Mouse (Mus musculus): ENCODE data around the gene Camkk2.

Gene Camkk2

GRCm38 (mm10) chr5:122754477-122754876 lies 24.7 kb downstream of the Camkk2 start:
- in situ Hi-C loops (cut with MboI; ENCODE audit: unreplicated experiment in 2 of 2), result no loop called here

DNA sequence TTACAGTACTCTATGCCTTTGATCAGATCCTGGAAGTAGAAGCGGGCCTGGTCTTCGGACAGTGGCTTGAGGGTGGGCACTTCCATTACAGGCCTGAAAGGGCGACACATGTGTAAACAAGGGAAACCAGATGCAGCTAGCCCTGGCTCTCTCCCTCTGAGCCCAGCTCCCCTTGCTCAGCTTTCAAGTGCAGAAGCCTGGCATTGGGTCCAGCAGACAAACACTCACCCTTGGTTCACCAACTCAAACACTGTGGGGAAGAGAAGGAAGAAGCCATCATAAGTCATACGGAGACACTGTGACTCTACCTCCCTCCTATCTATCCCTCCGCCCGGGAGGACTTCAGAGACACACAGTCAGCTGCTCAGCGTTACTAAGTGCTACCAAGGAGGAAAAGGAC lies 31.3 kb downstream of the Camkk2 start:
- in situ Hi-C loops (cut with MboI; ENCODE audit: unreplicated experiment in 2 of 2), result no loop called here

GRCm38 (mm10) chr5:122743880-122744422 lies 35.3 kb downstream of the Camkk2 start:
- in situ Hi-C loops (cut with MboI; ENCODE audit: unreplicated experiment in 2 of 2), result no loop called here

DNA sequence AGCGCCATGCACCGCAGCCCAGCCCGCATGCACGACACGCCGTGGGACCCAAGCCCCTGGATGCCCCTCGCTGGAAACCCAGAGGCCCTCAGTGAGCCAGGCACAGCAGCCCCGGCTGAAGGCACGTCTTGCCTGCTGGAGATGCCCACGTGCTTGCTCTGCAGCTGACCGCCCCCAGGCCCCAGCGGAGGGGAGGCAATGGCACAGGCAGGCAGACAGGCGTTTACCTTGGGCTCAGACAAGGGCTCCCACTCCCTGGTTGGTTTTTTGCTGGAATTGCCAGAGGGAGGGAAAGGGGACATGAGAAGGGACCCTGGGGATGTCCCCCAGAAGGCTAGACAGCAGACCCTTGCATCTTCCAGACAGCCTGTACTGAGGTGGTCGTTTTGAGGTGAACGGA lies 42.4 kb downstream of the Camkk2 start:
- in situ Hi-C loops (cut with MboI; ENCODE audit: unreplicated experiment in 2 of 2), result loop anchor here in 1 of 2 experiments (5.0 kb wide), 1 partner anchor 41 kb away; the partner anchor contains the start of gene Camkk2

DNA sequence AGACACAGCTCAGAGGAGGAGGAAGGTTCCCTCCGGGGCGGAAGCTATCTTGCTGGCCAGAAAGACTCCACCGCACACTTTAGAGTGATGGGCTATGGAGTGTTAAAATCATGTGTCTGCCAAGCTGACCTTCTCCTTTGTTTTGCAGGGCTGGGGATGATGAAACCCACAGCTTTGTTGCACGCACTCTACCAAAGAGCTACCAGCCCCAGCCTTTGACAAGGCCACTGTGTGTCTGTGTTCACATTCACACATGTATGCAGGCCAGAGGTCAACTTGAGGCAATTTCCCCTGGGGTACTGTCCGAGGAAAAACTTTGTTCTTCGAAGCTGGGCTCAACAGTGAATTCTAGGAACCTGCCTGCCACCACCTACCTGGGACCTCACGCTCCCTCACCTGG lies 43.4 kb downstream of the Camkk2 start:
- in situ Hi-C loops (cut with MboI; ENCODE audit: unreplicated experiment in 2 of 2), result loop anchor here in 1 of 2 experiments (5.0 kb wide), 1 partner anchor 41 kb away; the partner anchor contains the start of gene Camkk2

DNA sequence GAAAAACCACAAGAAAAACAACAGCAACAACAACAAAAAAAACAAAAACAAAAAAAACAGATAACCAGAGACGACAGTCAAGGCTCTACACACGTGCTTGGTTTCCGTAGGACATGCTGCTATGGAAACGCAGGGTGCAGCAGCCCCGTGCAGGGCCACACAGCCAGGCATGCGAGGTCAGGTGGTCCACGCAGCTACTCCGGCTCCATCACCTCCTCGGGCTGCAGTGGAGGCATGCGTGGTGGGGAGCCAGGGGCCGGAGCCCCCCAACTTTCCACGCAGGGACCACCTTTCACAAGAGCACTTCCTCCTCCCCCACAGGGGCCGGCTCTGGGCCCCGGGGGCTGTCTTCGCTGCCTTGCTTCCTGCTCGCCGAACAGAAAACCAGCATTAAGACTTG lies 45.3 kb downstream of the Camkk2 start:
- in situ Hi-C loops (cut with MboI; ENCODE audit: unreplicated experiment in 2 of 2), result no loop called here

GRCm38 (mm10) chr5:122731991-122732673 lies 47.1 kb downstream of the Camkk2 start:
- in situ Hi-C loops (cut with MboI; ENCODE audit: unreplicated experiment in 2 of 2), result no loop called here

DNA sequence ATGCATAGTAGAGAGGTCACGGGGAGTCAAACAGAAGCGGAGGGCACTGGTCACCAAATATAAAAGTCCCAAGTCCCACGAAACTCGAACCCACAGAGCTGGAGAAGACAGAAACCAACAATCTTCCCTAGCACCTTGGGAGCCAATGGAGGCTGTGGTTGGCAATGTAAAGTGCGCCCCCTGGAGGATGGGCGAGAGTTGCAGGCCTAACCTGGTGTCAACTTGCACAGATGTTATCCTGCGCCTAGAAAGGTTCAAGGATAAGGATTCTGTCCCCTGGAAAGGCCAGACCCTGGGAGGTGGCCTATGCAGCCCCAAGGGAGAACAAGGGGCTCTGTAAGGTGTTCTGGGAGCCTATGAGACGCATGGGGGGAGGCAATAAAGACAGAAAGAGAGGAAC lies 47.9 kb downstream of the Camkk2 start:
- in situ Hi-C loops (cut with MboI; ENCODE audit: unreplicated experiment in 2 of 2), result no loop called here

GRCm38 (mm10) chr5:122730776-122731175 lies 48.4 kb downstream of the Camkk2 start:
- in situ Hi-C loops (cut with MboI; ENCODE audit: unreplicated experiment in 2 of 2), result no loop called here

GRCm38 (mm10) chr5:122727096-122727495 lies 52.1 kb downstream of the Camkk2 start:
- in situ Hi-C loops (cut with MboI; ENCODE audit: unreplicated experiment in 2 of 2), result loop anchor here (5.0 to 10.0 kb wide), 8 partner anchors 85 to 622 kb away; partner anchors contain the start of genes Myl2 (in 1 of the 2) and P2rx7 (in 1 of the 2)

DNA sequence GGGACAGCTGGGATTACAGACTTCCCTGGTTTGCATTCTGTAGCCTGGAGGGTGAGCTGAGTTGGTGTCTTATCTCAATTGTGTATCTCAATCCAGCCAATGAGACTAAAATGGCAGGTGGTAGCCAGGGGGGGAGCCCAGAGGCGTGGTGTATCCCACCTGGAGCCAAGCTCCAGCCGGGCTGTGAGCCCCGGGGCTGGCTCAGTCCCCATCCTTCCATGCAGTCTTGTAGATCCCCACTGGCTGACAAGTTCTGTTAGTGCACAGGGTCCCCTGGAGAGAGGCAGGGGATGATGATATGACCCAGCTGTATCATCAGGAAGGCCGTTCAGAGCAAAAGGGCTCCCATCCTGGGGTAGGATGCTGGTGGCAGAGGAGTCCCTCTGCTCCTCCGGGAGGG lies 52.6 kb downstream of the Camkk2 start:
- in situ Hi-C loops (cut with MboI; ENCODE audit: unreplicated experiment in 2 of 2), result loop anchor here (5.0 to 10.0 kb wide), 8 partner anchors 84 to 622 kb away; partner anchors contain the start of genes Myl2 (in 1 of the 2) and P2rx7 (in 1 of the 2)

- in situ Hi-C loops (cut with MboI; ENCODE audit: unreplicated experiment in 2 of 2), result loop anchor here (5.0 to 10.0 kb wide), 8 partner anchors 84 to 621 kb away; partner anchors contain the start of genes Myl2 (in 1 of the 2) and P2rx7 (in 1 of the 2)
Measured at GRCm38 (mm10) chr5:122726068-122726467, 53.1 kb downstream of the Camkk2 start.

DNA sequence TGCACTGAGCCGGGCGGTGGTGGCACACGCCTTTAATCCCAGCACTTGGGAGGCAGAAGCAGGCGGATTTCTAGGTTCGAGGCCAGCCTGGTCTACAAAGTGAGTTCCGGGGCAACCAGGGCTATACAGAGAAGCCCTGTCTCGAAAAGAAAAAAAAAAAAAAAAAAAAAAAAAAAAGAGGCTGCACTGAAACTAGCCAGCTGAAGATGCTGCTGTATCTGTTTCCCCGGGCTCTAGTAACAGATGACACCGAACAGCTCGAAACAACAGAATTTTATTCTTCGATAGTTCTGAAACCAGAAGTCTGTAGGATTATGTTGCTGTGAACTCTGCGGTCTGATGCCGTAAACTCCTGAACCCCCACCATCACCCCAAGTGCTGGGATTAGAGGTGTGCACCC lies 53.8 kb downstream of the Camkk2 start:
- in situ Hi-C loops (cut with MboI; ENCODE audit: unreplicated experiment in 2 of 2), result loop anchor here (5.0 to 10.0 kb wide), 8 partner anchors 83 to 621 kb away; partner anchors contain the start of genes Myl2 (in 1 of the 2) and P2rx7 (in 1 of the 2)

- in situ Hi-C loops (cut with MboI; ENCODE audit: unreplicated experiment in 2 of 2), result no loop called here
Measured at GRCm38 (mm10) chr5:122719168-122719567, 60.0 kb downstream of the Camkk2 start.

- in situ Hi-C loops (cut with MboI; ENCODE audit: unreplicated experiment in 2 of 2), result no loop called here
Measured at GRCm38 (mm10) chr5:122718400-122718799, 60.8 kb downstream of the Camkk2 start.

DNA sequence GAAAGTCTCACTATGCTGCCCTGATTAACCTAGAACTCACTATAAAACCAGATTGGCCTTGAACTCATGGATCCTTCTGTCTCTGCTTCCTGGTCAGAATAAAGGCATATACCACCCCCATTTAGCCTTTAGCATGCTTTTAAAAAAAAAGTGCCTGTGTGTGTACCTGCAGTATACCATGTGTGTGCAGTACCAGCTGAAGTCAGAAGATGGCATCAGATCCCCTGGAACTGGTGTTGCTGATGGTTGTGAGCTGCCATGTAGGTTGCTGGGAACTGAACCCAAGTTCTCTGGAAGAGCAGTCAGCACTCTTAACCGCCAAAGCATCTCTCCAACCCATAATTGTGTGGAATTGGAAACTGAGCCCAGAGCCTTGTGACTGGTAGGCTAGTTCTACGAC lies 62.4 kb downstream of the Camkk2 start:
- in situ Hi-C loops (cut with MboI; ENCODE audit: unreplicated experiment in 2 of 2), result no loop called here

- in situ Hi-C loops (cut with MboI; ENCODE audit: unreplicated experiment in 2 of 2), result no loop called here
Measured at GRCm38 (mm10) chr5:122715723-122716122, 63.5 kb downstream of the Camkk2 start.

DNA sequence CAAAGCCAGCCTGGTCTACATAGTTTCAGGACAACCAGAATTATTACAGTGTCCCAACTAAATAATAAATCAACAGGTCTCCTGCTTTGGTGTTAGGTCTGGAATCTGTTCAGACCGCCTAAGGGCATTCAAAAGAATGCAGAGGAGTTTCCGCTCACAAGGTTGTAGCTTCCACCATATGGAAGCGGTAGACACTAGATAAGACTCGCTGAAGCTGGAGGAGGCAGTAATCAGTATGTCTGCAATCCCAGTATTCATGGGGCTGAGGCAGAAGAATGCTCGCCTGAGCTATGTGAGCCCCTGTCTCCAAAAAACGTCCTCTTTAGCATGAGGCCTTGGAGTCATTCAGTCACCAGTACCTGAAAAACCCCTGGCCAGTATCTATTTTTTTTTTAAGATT lies 70.4 kb downstream of the Camkk2 start:
- in situ Hi-C loops (cut with MboI; ENCODE audit: unreplicated experiment in 2 of 2), result no loop called here

DNA sequence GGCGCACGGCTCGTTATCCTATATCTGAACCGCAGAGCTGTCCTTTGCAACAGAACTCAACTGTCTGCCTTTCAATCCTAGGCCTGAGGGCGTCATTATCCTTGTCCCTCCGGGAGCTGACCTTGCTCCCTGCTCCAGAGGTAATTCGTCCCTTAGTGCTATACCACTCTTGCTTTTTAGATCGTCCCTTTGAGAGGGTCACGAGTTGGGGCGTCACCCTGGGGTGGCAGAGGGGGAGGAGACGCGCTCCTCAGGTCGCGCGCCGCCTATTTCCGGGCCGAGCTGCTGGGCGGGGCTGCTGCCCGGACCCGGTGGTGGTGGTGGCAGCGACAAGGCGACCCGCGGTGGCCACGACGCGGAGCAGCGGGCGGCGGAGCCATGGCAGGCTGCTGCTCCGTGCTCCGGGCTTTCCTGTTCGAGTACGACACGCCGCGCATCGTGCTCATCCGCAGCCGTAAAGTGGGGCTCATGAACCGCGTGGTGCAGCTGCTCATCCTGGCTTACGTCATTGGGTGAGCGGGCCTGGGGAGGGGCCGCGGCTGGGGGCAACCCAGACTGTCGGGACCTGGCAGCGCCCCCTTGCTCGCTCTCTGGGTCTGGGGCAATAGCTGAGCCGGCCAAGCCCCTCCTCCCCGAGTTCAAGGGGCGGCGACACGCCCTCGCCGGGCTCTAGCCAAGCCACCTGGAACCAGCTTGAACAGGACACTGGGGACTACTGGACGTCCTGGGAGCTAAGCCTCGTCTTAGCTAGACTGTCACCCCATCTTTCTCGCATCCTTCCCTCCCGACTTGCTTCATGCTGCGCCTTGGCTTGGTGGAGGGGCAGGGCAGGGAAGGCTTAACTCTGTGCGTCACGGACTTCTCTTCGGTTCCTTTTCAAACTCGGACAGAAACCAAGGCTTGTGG lies 71.7 kb downstream of the Camkk2 start, which contains the start of gene P2rx4:
Gene P2rx4, plus strand, starts transcription at position 269 of the 906 bp plus-strand sequence.
- in situ Hi-C loops (cut with MboI; ENCODE audit: unreplicated experiment in 2 of 2), result no loop called here

DNA sequence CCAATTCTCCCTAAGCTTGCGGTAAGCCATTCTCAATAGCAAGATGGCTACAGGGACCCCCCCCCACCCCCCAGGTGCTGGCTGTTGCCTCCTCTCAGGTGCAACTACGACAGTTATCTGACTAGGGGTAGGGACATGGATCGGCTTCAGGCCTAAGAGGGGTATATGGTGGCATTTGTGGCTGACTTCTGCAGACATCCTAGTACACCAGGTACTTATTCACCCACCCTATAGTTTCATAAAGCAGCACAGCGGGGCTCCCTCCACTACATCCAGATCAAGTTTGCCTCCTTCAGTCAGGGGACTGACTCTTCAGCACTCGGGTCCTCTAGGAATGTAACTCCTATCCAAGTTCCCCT lies 72.3 kb downstream of the Camkk2 start:
- in situ Hi-C loops (cut with MboI; ENCODE audit: unreplicated experiment in 2 of 2), result no loop called here

DNA sequence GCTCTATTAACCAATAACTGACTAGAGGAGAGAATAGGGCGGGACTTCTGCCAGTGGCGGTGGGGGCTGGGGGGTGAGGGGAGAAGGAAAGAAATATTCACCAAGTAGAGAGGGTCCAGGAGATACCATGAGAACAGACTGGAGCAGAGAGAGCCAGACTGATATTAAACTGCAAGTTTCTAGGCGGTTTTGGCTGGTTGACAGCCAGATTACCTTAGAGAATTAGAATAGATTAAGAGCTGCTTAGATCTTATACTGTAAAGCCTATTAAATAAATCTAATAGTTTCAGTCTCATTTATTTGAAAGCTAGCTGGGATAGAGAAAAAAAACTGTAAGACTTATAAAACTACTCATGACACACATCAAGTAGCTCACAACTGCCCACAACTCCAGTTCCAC lies 74.0 kb downstream of the Camkk2 start:
- in situ Hi-C loops (cut with MboI; ENCODE audit: unreplicated experiment in 2 of 2), result no loop called here
